Mouse (Mus musculus): ENCODE measurements around the gene Tmem52b. TPM values are rescaled to one million over a fixed set of nuclear protein-coding genes. Genes with fewer than 3 reads are reported as not detected.

Gene Tmem52b
- polyA plus RNA-seq, 1 experiment from 2014 or later, result not detected

DNA sequence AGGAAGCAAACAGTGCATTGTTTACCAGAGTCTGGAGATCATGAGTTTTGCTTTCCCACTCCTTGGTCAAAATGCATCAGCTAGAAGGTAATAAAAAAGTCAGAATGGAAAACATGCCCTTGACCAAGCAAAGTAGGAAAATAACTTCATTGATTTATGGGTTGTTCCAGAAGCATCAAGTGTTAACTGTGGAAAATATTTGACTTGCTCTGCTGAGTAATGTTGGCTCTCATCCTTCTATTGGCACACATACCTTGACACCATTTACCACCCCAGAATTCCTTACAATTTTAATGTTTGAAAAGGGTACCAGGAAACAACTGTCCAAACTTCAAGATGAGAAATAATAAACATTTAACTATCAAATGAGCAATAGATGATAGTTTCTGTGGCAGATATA is 13.7 kb downstream of the Tmem52b start:
- Histone ChIP-seq H3K9ac (replicated peaks; ENCODE audit: low read depth, low read length) (no peak overlapping the region), H3K27ac (ENCODE audit: low read depth, low read length) (no peak overlapping the region), H3K4me1 (ENCODE audit: control insufficient read depth, insufficient read depth, low read length) (no peaks in the 10 kb centered on the region), H3K9me3 (ENCODE audit: control insufficient read depth, low read length) (no peaks in the 10 kb centered on the region), H3K36me3 (ENCODE audit: control insufficient read depth, insufficient read depth, low read length) (no peaks in the 10 kb centered on the region), H3K27me3 (ENCODE audit: control insufficient read depth, insufficient read depth, low read length) (no peaks in the 10 kb centered on the region), H3K4me3 (ENCODE audit: low read depth, low read length) (no peak overlapping the region), H3K4me2 (ENCODE audit: low read depth, low read length) (no peak overlapping the region)
- ATAC-seq (ENCODE audit: low read depth), result no peak

DNA sequence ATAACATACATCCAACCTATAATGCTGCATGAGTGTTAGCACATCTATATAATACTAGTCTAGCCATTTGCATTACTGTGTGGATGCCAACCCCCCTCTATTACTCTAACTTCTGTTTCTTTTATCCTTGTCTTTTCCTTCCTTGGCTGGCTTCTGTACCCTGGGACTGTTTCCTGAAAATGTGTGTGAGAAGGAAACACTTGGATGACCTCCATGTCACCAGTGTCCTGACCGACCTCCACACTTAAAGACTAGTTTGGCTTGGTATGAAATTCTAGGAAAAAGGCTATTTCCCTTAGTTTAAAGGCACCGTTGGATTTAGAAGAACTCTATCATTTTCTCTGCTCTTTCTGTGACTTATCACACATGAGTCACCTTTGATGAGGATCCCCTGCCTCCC is 15.1 kb downstream of the Tmem52b start:
- Histone ChIP-seq H3K4me1 (ENCODE audit: control insufficient read depth, insufficient read depth, low read length) (no peaks in the 10 kb centered on the region), H3K27ac (ENCODE audit: low read depth, low read length) (no peak overlapping the region), H3K36me3 (ENCODE audit: control insufficient read depth, insufficient read depth, low read length) (no peaks in the 10 kb centered on the region), H3K9me3 (ENCODE audit: control insufficient read depth, low read length) (no peaks in the 10 kb centered on the region), H3K4me3 (ENCODE audit: low read depth, low read length) (no peak overlapping the region), H3K9ac (replicated peaks; ENCODE audit: low read depth, low read length) (no peak overlapping the region), H3K27me3 (ENCODE audit: control insufficient read depth, insufficient read depth, low read length) (no peaks in the 10 kb centered on the region), H3K4me2 (ENCODE audit: low read depth, low read length) (no peak overlapping the region)
- 95% methylated on average over 2 of the region's 2 CpGs for WGBS
- no peak for ATAC-seq (ENCODE audit: low read depth)

DNA sequence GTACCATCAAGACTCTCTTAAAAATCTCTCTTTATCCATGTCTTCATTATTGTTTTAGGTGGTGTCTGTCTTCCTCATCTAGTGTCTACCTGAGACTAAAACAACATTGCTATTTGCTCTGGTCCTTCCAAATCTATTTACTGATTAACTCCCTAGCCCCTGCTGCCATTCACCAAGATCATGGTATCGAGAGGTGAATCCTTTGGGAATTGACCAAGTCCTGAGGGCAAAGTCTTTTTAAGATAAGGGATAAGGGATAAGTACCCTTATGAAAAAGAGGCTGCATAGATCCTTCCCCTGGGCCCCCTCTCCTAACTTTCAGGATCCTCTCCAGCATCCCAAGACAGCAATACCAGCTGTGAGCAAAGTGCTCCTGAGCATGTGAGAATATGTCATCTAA is 17.2 kb downstream of the Tmem52b start:
- H3K36me3 ChIP-seq (ENCODE audit: control insufficient read depth, insufficient read depth, low read length), result no peaks in the 10 kb centered on the region
- H3K27ac ChIP-seq (ENCODE audit: low read depth, low read length), result no peak overlapping the region
- ATAC-seq (ENCODE audit: low read depth), result no peak
- H3K27me3 ChIP-seq (ENCODE audit: control insufficient read depth, insufficient read depth, low read length), result no peaks in the 10 kb centered on the region
- H3K4me1 ChIP-seq (ENCODE audit: control insufficient read depth, insufficient read depth, low read length), result peaks cover under 1% of the 10 kb centered on the region; the same call in 1 of the 2 replicates
- no peak overlapping the region for H3K4me3 ChIP-seq (ENCODE audit: low read depth, low read length)
- WGBS, result 84% methylated on average over 1 of the region's 1 CpGs
- H3K9me3 ChIP-seq (ENCODE audit: control insufficient read depth, low read length), result no peaks in the 10 kb centered on the region
- no peak overlapping the region for H3K4me2 ChIP-seq (ENCODE audit: low read depth, low read length)
- no peak overlapping the region for H3K9ac ChIP-seq (replicated peaks; ENCODE audit: low read depth, low read length)

DNA sequence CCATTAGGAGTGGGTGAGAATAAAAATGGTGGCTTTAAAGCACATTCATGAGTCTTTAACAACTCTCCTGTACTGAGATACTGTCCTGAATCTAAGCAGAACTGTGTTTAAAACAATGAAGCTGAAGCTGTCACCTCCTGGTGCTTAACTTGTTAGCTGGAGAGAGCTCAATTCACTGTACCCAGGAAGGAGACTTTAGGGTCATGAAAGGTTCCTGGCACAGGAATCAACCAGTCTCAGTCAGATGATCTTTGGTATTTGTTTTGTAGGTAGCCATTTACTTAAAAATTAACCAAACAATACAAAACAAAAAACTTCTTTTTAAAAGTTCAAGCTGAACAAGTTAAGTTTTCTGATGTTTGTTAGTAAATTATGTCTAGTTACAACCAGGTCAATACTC is 17.9 kb downstream of the Tmem52b start:
- Histone ChIP-seq H3K4me1 (ENCODE audit: control insufficient read depth, insufficient read depth, low read length) (peaks cover 7% of the 10 kb centered on the region), H3K36me3 (ENCODE audit: control insufficient read depth, insufficient read depth, low read length) (no peaks in the 10 kb centered on the region), H3K27ac (ENCODE audit: low read depth, low read length) (no peak overlapping the region), H3K4me3 (ENCODE audit: low read depth, low read length) (no peak overlapping the region), H3K27me3 (ENCODE audit: control insufficient read depth, insufficient read depth, low read length) (no peaks in the 10 kb centered on the region), H3K4me2 (ENCODE audit: low read depth, low read length) (no peak overlapping the region), H3K9ac (replicated peaks; ENCODE audit: low read depth, low read length) (no peak overlapping the region), H3K9me3 (ENCODE audit: control insufficient read depth, low read length) (no peaks in the 10 kb centered on the region)
- no peak for ATAC-seq (ENCODE audit: low read depth)

DNA sequence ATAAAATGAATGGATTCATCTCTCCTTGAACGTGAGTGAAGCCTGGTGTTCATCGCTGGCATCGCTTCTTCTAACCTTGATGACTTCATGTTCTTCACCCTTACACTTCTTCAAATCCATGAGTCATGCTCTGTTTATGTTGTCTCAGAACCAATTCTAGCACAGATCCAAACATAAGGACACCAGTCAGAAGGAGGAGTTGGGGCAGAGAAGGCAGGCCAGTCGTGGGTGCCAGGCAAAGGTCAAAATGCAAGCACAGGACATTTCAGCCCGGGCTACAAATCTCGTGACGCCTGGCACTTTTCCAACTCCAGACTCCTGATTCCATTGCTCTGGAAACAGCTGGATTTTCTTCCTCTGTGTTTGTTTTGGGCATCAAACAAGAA is 20.2 kb downstream of the Tmem52b start:
- H3K27me3 ChIP-seq (ENCODE audit: control insufficient read depth, insufficient read depth, low read length), result no peaks in the 10 kb centered on the region
- no peaks in the 10 kb centered on the region for H3K9me3 ChIP-seq (ENCODE audit: control insufficient read depth, low read length)
- 32% methylated on average over 7 of the region's 7 CpGs for WGBS
- H3K4me2 ChIP-seq (ENCODE audit: low read depth, low read length), result peak overlapping the region; percentile 78
- peaks cover 19% of the 10 kb centered on the region for H3K4me1 ChIP-seq (ENCODE audit: control insufficient read depth, insufficient read depth, low read length)
- ATAC-seq (ENCODE audit: low read depth), result peak; percentile 26
- peak overlapping the region; percentile 61 for H3K4me3 ChIP-seq (ENCODE audit: low read depth, low read length)
- peaks cover 3% of the 10 kb centered on the region; the same call in 1 of the 2 replicates for H3K36me3 ChIP-seq (ENCODE audit: control insufficient read depth, insufficient read depth, low read length)
- H3K9ac ChIP-seq (replicated peaks; ENCODE audit: low read depth, low read length), result peak overlapping the region; percentile 65
- peak overlapping the region; percentile 68 for H3K27ac ChIP-seq (ENCODE audit: low read depth, low read length)

DNA sequence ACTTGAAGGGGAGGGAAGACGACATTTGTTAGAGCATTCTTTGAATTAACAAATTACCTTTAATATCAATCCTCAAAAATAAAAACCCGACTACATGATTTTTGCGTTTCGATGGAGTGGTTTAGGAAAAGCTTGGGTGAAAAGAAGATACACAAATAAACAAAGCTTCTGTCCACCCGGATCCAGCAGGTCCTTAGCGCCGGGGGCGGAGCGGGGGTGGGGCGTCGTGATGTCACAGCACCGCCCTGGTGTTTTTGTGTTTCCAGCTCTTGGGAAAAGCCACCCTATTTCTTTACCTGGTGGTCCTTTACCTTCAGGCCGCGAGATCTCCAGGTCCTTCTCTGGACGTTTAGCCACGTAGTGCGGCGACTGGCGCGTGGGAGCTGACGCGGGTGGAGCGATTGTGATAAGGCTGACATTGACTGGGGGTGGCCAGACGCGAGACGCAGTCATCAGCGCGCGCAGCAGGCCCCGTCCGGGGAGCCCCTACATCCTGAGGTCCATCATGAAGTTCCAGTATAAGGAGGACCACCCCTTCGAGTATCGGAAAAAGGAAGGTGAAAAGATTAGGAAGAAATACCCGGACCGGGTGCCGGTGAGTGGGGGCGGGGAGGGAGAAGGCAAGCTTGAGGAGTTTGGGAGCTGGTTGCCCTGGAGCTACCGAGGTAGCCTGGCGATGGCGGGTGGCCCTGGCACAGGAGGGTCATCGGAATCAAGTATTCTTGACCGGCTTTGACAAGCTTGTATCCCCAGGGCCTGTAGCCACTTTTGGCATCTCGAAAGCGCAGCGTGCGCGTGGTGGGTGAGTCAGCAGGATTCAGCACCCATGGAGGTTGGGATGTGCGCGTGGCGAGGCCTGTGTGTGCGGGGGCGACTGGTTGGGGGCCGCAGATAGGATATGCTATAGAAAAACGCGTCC is 20.8 kb downstream of the Tmem52b start, which contains the start of gene Gabarapl1:
Gene Gabarapl1, plus strand, starts transcription at position 219 of the 919 bp plus-strand sequence.
- H3K9ac ChIP-seq (replicated peaks; ENCODE audit: low read depth, low read length), result peak within 1 kb of the TSS; percentile 65
- H3K36me3 ChIP-seq (ENCODE audit: control insufficient read depth, insufficient read depth, low read length), result peaks cover 4% of the 10 kb centered on the region; the same call in 1 of the 2 replicates
- no peaks in the 10 kb centered on the region for H3K27me3 ChIP-seq (ENCODE audit: control insufficient read depth, insufficient read depth, low read length)
- peak within 1 kb of the TSS; percentile 68 for H3K27ac ChIP-seq (ENCODE audit: low read depth, low read length)
- peaks cover 19% of the 10 kb centered on the region for H3K4me1 ChIP-seq (ENCODE audit: control insufficient read depth, insufficient read depth, low read length)
- under 1% methylated on average over 55 of the region's 55 CpGs for WGBS
- H3K4me2 ChIP-seq (ENCODE audit: low read depth, low read length), result peak within 1 kb of the TSS; percentile 78
- peak within 1 kb of the TSS; percentile 61 for H3K4me3 ChIP-seq (ENCODE audit: low read depth, low read length)
- no peaks in the 10 kb centered on the region for H3K9me3 ChIP-seq (ENCODE audit: control insufficient read depth, low read length)
- ATAC-seq (ENCODE audit: low read depth), result peak; percentile 86

DNA sequence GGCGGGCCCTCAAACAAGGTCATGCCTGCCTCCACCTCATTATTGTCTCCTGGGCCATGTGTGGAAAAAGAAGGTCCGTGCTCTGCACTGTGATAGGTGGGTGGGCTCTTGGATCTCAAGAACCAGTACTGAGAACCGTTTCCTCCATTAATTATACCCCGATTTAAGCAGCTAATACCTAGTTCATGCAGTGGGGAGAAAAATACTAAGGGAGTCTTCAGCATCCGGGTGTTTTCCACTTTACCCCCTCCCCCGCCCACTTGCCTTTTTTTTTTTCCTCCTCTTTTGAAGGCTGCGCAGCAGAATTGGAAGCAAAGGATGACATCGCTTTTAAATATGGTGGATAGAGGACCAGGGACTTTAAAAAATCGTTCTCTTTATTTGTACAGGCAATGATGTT is 21.7 kb downstream of the Tmem52b start:
- 9% methylated on average over 9 of the region's 9 CpGs for WGBS
- Histone ChIP-seq H3K36me3 (ENCODE audit: control insufficient read depth, insufficient read depth, low read length) (peaks cover 11% of the 10 kb centered on the region), H3K4me1 (ENCODE audit: control insufficient read depth, insufficient read depth, low read length) (peaks cover 19% of the 10 kb centered on the region), H3K27ac (ENCODE audit: low read depth, low read length) (peak overlapping the region; percentile 68), H3K27me3 (ENCODE audit: control insufficient read depth, insufficient read depth, low read length) (no peaks in the 10 kb centered on the region), H3K4me2 (ENCODE audit: low read depth, low read length) (peak overlapping the region; percentile 78), H3K9me3 (ENCODE audit: control insufficient read depth, low read length) (no peaks in the 10 kb centered on the region), H3K9ac (replicated peaks; ENCODE audit: low read depth, low read length) (peak overlapping the region; percentile 65), H3K4me3 (ENCODE audit: low read depth, low read length) (peak overlapping the region; percentile 61)
- peak; percentile 70 for ATAC-seq (ENCODE audit: low read depth)

DNA sequence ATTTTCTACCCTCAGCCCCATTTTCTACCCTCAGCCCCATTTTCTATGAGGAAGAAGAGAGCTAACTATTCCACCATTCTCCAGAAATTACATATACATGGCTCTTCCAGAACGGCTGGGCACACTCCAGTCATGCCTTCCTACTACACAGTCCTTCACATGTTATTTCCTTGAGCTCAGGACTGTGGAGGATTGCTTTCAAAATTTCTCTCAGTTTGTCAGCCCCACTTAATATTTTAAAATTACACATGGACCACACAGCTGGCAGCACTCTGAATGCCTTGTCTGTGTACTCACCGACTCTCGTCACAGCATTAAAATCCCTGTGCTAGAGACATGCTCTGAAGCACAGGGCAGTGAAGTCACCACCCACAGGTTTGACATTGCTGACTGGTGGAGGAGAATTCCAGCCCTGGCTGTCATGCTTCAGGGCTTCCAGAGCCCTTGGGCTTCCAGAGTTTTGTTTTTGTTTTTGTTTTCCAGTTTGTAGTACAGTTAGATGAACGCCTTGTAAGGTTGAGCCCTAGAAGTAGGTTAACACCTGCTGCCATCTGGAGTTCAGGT is 22.4 kb downstream of the Tmem52b start:
- Histone ChIP-seq H3K4me3 (ENCODE audit: low read depth, low read length) (peak overlapping the region; percentile 61), H3K36me3 (ENCODE audit: control insufficient read depth, insufficient read depth, low read length) (peaks cover 18% of the 10 kb centered on the region), H3K9ac (replicated peaks; ENCODE audit: low read depth, low read length) (peak overlapping the region; percentile 65), H3K4me1 (ENCODE audit: control insufficient read depth, insufficient read depth, low read length) (peaks cover 19% of the 10 kb centered on the region), H3K4me2 (ENCODE audit: low read depth, low read length) (peak overlapping the region; percentile 78), H3K9me3 (ENCODE audit: control insufficient read depth, low read length) (no peaks in the 10 kb centered on the region), H3K27ac (ENCODE audit: low read depth, low read length) (peak overlapping the region; percentile 68; the same call in 1 of the 2 replicates), H3K27me3 (ENCODE audit: control insufficient read depth, insufficient read depth, low read length) (no peaks in the 10 kb centered on the region)
- 36% methylated on average over 4 of the region's 4 CpGs for WGBS
- peak; percentile 12 for ATAC-seq (ENCODE audit: low read depth)

DNA sequence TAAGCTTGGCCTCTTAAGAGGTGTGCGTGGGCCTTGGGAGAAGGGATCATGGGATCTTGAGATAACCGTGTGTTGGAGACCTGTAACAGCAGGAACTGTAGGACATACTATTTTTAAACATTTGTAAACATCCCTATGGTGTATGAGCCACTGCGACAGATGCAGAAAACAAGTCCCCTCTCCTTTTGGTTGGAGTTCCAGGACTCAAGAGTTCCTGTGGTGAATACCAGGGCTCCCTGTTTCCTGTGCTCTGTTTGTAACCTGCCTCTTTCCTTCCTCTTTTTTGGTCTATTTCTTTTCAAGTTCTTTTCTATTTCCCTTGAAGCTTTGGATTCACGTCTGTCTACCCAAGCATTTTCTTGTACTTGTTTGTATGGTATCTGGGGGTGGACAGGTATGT is 23.4 kb downstream of the Tmem52b start:
- H3K4me1 ChIP-seq (ENCODE audit: control insufficient read depth, insufficient read depth, low read length), result peaks cover 19% of the 10 kb centered on the region
- no peaks in the 10 kb centered on the region for H3K27me3 ChIP-seq (ENCODE audit: control insufficient read depth, insufficient read depth, low read length)
- no peak overlapping the region; the same call in 1 of the 2 replicates for H3K9ac ChIP-seq (replicated peaks; ENCODE audit: low read depth, low read length)
- no peak overlapping the region for H3K27ac ChIP-seq (ENCODE audit: low read depth, low read length)
- WGBS, result 79% methylated on average over 4 of the region's 4 CpGs
- peak overlapping the region; percentile 78 for H3K4me2 ChIP-seq (ENCODE audit: low read depth, low read length)
- no peak for ATAC-seq (ENCODE audit: low read depth)
- peaks cover 22% of the 10 kb centered on the region for H3K36me3 ChIP-seq (ENCODE audit: control insufficient read depth, insufficient read depth, low read length)
- peak overlapping the region; percentile 61 for H3K4me3 ChIP-seq (ENCODE audit: low read depth, low read length)
- no peaks in the 10 kb centered on the region for H3K9me3 ChIP-seq (ENCODE audit: control insufficient read depth, low read length)

Measured in neural tube, embryonic 14.5 days (tissue).